Mouse (Mus musculus) stomach, embryonic 14.5 days (tissue): ENCODE measurements around the gene Twf2. TPM values are rescaled to one million over a fixed set of nuclear protein-coding genes. Genes with fewer than 3 reads are reported as not detected.
A peak's percentile ranks its signal among the peaks of the same experiment; 100 is the strongest.

Experiments used
- ATAC-seq: fragments of 200-750 bp; cut with Nextera tagmentation; 2 replicates; pipeline ENCODE4 v1.8.0; 2017; ENCODE audit warnings: low read depth, moderate TSS enrichment; ENCODE audit not compliant: insufficient number of reproducible peaks, insufficient read depth, low FRiP score
- H3K27ac ChIP-seq: fragments of 300-500 bp; sonication (generic); 2 replicates; pipeline ENCODE4 v1.5.1; 2014; ENCODE audit warnings: mild to moderate bottlenecking, low read length, moderate library complexity, mixed read lengths
- H3K27me3 ChIP-seq: fragments of 300-500 bp; sonication (generic); 2 replicates; pipeline ENCODE4 v1.6.1; 2014; ENCODE audit warnings: low read length, control low read depth, mixed read lengths; ENCODE audit not compliant: control insufficient read depth, insufficient read depth
- H3K36me3 ChIP-seq: fragments of 300-500 bp; sonication (generic); 2 replicates; pipeline ENCODE4 v1.6.1; 2014; ENCODE audit warnings: mild to moderate bottlenecking, control low read depth, low read length, moderate library complexity, mixed read lengths; ENCODE audit not compliant: control insufficient read depth, insufficient read depth
- H3K4me1 ChIP-seq: fragments of 300-500 bp; sonication (generic); 2 replicates; pipeline ENCODE4 v1.6.1; 2014; ENCODE audit warnings: low read length, control low read depth, mixed read lengths; ENCODE audit not compliant: control insufficient read depth, insufficient read depth
- H3K4me2 ChIP-seq: fragments of 300-500 bp; sonication (generic); replicated peaks from 2 replicates; pipeline ENCODE4 v1.6.1; 2014; ENCODE audit warnings: low read depth, low read length, control low read depth
- H3K4me3 ChIP-seq: fragments of 300-500 bp; sonication (generic); 2 replicates; pipeline ENCODE4 v1.5.1; 2014; ENCODE audit warnings: low read depth, low read length, control low read depth
- H3K9ac ChIP-seq: fragments of 300-500 bp; sonication (generic); replicated peaks from 2 replicates; pipeline ENCODE4 v1.6.1; 2014; ENCODE audit warnings: low read depth, mild to moderate bottlenecking, control low read depth, low read length, moderate library complexity, mixed read lengths
- H3K9me3 ChIP-seq: fragments of 300-500 bp; sonication (generic); 2 replicates; pipeline ENCODE4 v1.6.1; 2016; ENCODE audit warnings: low read depth, low read length, control low read depth; ENCODE audit not compliant: control insufficient read depth
- WGBS: fragments of 180-500 bp; shearing (Covaris S2); extraction: QIAGEN DNeasy Blood & Tissue Kit; methylation state at CpG from one replicate; pipeline ENCODE4 v1.1.7; 2014; 5-methylcytosine and 5-hydroxymethylcytosine counted together
- polyA plus RNA-seq: library from polyadenylated mRNA; unstranded; fragments of >200 nt; fragmentation: Nextera tagmentation; extraction: Ambion mirVana; gene quantifications from 2 replicates; pipeline ENCODE4 v1.2.1, GENCODE M21; 2014

Gene Twf2
- polyA plus RNA-seq, 1 experiment from 2014 or later = 69.3 TPM

DNA sequence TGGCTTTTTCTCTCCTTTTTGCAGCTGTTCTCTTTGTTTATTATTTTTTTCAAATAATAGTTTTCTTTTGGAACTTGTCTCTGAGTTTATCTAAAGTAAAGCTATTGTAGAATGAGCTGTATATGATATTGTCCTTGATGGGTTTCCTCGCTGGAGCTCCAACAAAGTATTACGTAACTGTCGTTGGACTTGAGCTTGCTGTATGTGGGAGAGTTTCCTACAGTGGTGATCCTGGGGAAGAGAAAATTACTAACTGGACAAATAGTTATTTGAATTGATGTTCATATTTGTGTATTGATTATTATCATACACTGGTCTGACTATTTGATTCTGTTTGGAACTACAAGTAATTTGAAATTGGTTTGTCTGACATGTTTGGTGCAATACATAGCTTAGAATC, 30.4 kb upstream of the Twf2 start:
- no peak for ATAC-seq
- H3K36me3 ChIP-seq = peaks cover 7% of the 10 kb centered on the region
- WGBS = 0% methylated on average over 3 of the region's 3 CpGs
- H3K27ac ChIP-seq = no peak overlapping the region
- no peaks in the 10 kb centered on the region for H3K9me3 ChIP-seq
- peak overlapping the region; percentile 58 for H3K4me2 ChIP-seq
- H3K4me3 ChIP-seq = peak overlapping the region; percentile 97
- H3K4me1 ChIP-seq = peaks cover 15% of the 10 kb centered on the region; the same call in 1 of the 2 replicates
- H3K9ac ChIP-seq = peak overlapping the region; percentile 26; the same call in 1 of the 2 replicates
- no peaks in the 10 kb centered on the region for H3K27me3 ChIP-seq

DNA sequence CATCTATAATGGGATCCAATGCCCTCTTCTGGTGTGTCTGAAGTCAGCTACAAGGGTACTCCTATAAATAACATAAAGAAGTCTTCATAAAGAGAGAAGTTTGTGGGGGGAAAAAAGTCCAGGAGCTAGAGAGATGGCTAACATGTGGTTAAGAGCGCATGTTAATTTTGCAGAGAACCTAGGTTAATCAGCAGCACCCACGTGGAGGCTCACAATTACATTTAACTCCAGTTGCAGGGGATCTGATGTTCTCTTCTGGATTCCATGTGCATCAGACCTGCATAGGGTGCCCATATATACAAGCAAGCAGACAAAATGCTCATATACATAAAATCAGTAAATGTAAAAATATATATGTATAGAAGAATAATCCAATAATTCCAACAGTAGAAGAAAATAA, 29.5 kb upstream of the Twf2 start:
- 57% methylated on average over 2 of the region's 2 CpGs for WGBS
- no peak overlapping the region for H3K27ac ChIP-seq
- H3K4me1 ChIP-seq = peaks cover 15% of the 10 kb centered on the region; the same call in 1 of the 2 replicates
- H3K9me3 ChIP-seq = no peaks in the 10 kb centered on the region
- no peak for ATAC-seq
- peaks cover 12% of the 10 kb centered on the region for H3K36me3 ChIP-seq
- H3K4me2 ChIP-seq = peak overlapping the region; percentile 58
- H3K27me3 ChIP-seq = no peaks in the 10 kb centered on the region
- no peak overlapping the region for H3K9ac ChIP-seq
- peak overlapping the region; percentile 97 for H3K4me3 ChIP-seq

- WGBS = 73% methylated on average over 3 of the region's 3 CpGs
- no peak overlapping the region for H3K27ac ChIP-seq
- no peaks in the 10 kb centered on the region for H3K27me3 ChIP-seq
- H3K4me2 ChIP-seq = no peak overlapping the region
- no peak for ATAC-seq
- no peak overlapping the region for H3K4me3 ChIP-seq
- H3K36me3 ChIP-seq = peaks cover 32% of the 10 kb centered on the region
- peaks cover 15% of the 10 kb centered on the region; the same call in 1 of the 2 replicates for H3K4me1 ChIP-seq
- no peaks in the 10 kb centered on the region for H3K9me3 ChIP-seq
- H3K9ac ChIP-seq = no peak overlapping the region
Measured at GRCm38 (mm10) chr9:106175552-106176200, 27.2 kb upstream of the Twf2 start.

- 79% methylated on average over 5 of the region's 5 CpGs for WGBS
- Histone ChIP-seq H3K27ac (no peak overlapping the region), H3K27me3 (no peaks in the 10 kb centered on the region), H3K9ac (no peak overlapping the region), H3K4me1 (peaks cover 15% of the 10 kb centered on the region; the same call in 1 of the 2 replicates), H3K4me3 (no peak overlapping the region), H3K9me3 (no peaks in the 10 kb centered on the region), H3K36me3 (peaks cover 42% of the 10 kb centered on the region), H3K4me2 (no peak overlapping the region)
- no peak for ATAC-seq
Measured at GRCm38 (mm10) chr9:106176769-106177168, 26.1 kb upstream of the Twf2 start.

DNA sequence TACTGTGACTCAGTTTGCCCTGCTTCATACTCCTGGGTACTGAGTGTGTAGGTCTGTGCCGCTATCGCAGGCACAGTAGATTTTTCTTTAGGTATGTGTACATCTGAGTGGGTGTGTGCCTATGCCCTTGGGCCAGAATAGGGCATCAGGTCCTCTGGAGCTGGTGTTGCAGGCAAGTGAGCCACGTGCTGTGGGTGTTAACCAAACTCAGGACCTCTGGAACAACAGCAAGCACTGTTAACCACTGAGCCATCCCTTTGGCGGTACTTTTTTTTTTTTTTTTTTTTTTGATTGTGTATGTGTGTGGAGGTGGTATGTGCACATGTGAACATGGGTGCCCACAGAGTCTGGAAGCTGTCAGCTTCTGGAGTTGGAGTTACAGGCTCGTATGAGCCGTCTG, 25.1 kb upstream of the Twf2 start:
- H3K27me3 ChIP-seq = no peaks in the 10 kb centered on the region
- no peak overlapping the region for H3K27ac ChIP-seq
- H3K9me3 ChIP-seq = no peaks in the 10 kb centered on the region
- WGBS = 89% methylated on average over 6 of the region's 6 CpGs
- peaks cover 52% of the 10 kb centered on the region for H3K36me3 ChIP-seq
- no peak overlapping the region for H3K4me2 ChIP-seq
- no peak for ATAC-seq
- peaks cover 15% of the 10 kb centered on the region; the same call in 1 of the 2 replicates for H3K4me1 ChIP-seq
- H3K4me3 ChIP-seq = no peak overlapping the region
- no peak overlapping the region for H3K9ac ChIP-seq

DNA sequence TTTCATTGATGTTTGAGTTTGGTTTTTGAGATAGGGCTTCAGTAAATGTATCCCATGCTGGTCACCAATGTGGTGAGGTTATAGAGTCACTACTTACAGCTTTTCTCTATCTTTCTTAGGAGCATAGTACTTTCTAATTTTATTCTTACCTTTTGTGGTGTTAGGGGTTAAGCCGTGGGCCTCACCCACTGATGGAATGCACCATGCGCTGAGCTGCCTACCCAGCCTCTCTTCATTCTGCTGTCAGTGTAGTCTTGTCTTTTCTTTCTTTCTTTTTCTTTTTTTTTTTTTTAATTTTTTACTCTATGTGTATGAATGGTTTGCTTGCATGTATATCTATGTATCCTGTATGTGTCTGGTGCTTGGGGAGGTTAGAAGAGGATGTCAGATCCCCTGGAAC, 23.5 kb upstream of the Twf2 start:
- no peak overlapping the region for H3K27ac ChIP-seq
- H3K9ac ChIP-seq = no peak overlapping the region
- H3K9me3 ChIP-seq = no peaks in the 10 kb centered on the region
- no peaks in the 10 kb centered on the region for H3K27me3 ChIP-seq
- WGBS = 80% methylated on average over 2 of the region's 2 CpGs
- H3K4me1 ChIP-seq = no peaks in the 10 kb centered on the region; the same call in 1 of the 2 replicates
- H3K36me3 ChIP-seq = peaks cover 69% of the 10 kb centered on the region
- no peak overlapping the region for H3K4me2 ChIP-seq
- no peak overlapping the region for H3K4me3 ChIP-seq
- ATAC-seq = no peak

DNA sequence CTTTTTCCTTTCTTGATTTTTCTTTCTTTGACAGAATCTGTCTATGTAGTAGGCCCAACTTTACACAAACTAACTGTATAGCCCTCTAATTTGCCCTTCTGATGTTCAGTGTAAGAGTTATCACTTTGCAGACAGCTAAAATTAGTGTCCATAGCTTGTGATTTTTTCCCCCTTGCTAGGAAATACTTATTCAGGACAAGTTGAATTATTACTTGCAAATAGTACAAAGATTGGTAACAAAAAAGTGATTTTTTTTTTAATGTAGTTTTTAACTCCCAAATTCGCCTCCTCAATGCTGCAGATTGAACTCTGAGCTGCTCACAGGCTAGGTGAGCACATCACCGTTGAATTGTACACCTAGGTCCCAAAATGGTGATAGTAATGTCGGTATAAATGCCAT, 22.9 kb upstream of the Twf2 start:
- no peaks in the 10 kb centered on the region for H3K9me3 ChIP-seq
- H3K27ac ChIP-seq = no peak overlapping the region
- H3K9ac ChIP-seq = no peak overlapping the region
- H3K27me3 ChIP-seq = no peaks in the 10 kb centered on the region
- H3K4me3 ChIP-seq = no peak overlapping the region
- no peak overlapping the region for H3K4me2 ChIP-seq
- no peak for ATAC-seq
- peaks cover 74% of the 10 kb centered on the region for H3K36me3 ChIP-seq
- WGBS = 88% methylated on average over 3 of the region's 3 CpGs
- H3K4me1 ChIP-seq = no peaks in the 10 kb centered on the region

GRCm38 (mm10) chr9:106182146-106182545, 20.8 kb upstream of the Twf2 start:
- H3K36me3 ChIP-seq = peaks cover 87% of the 10 kb centered on the region
- no peaks in the 10 kb centered on the region for H3K27me3 ChIP-seq
- ATAC-seq = no peak
- no peak overlapping the region for H3K4me3 ChIP-seq
- WGBS = 91% methylated on average over 4 of the region's 4 CpGs
- no peaks in the 10 kb centered on the region for H3K9me3 ChIP-seq
- no peak overlapping the region for H3K4me2 ChIP-seq
- H3K9ac ChIP-seq = no peak overlapping the region
- H3K4me1 ChIP-seq = no peaks in the 10 kb centered on the region
- H3K27ac ChIP-seq = no peak overlapping the region

DNA sequence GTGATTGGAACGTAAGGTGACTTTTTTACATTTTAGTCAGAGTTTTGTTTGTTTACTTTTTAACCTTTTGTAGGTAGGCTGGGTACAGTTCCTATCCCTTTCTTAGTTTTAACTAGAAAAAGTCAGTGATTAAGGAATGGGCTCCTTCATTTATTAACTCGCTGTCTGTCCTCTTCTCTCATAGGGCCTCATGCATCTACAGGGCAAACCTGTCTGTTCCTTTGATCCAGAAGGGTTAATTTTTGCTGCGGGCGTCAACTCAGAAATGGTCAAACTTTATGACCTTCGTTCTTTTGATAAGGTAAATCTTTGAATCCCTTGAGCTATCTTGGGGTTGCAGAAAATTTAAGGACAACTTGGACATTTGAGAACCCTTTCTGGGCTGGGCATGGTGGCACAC, 18.9 kb upstream of the Twf2 start:
- Histone ChIP-seq H3K4me3 (no peak overlapping the region), H3K4me2 (no peak overlapping the region), H3K27ac (no peak overlapping the region), H3K36me3 (peaks cover 93% of the 10 kb centered on the region), H3K27me3 (no peaks in the 10 kb centered on the region), H3K9me3 (no peaks in the 10 kb centered on the region), H3K4me1 (no peaks in the 10 kb centered on the region), H3K9ac (no peak overlapping the region)
- ATAC-seq = no peak
- 89% methylated on average over 5 of the region's 5 CpGs for WGBS
